Mouse (Mus musculus): ENCODE measurements around the gene Gm19426.

Gm19426 gene

DNA sequence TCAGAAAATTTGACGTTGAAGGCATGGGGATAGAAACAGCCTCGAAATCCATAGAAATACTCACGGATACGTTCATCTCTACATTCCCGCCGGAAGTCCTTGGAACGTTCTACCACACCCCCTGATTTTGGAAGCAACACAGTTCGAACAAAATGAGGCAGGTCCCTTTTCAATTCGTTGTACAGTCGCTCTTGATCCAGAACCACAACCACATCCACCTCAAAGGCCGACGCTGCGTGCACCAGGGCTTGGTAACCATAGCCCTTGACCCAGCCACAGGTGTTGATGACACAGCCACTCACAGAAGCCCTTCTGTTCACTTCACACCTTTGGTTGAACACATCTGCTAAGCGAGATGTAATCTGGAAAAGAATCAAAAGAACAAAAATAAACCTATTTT lies 19.6 kb downstream of the Gm19426 start:
- in situ Hi-C loops (cut with MboI, MseI), result no loop called here

DNA sequence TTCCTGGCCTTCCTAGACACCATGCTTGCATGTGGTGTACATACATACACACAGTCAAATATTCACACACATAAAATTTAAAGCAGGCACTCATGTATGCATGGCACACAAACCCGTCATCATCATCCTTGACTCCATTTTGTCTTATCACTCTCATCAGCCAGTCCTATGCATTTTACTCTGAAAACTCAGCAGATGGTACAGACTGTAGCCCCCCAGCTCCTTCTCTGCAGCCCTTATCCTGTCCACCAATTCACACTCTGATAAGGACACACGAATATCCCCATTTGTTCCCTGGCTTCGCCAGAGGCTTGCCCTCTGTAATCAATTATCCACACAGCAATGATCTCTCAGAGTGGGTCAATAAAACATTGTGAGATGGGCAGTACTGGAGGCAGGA lies 22.3 kb downstream of the Gm19426 start:
- in situ Hi-C loops (cut with MboI, MseI), result no loop called here

DNA sequence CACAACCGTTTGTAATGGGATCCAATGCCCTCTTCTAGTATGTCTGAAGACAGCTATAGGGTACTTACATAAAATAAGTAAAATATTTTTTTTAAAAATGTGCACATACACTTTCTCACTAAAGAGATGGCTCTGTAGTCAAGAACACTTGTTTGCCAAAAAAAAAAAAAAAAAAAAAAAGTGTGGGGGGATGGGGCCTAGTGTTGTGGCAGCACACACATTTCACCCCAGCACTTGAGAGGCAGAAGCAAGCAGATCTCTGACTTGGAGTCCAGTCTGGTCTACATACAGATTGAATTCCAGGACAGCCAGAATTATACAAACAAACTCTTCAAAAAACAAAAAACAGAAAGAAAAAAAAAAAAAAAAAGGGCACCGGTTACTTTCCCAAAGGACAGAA lies 22.7 kb downstream of the Gm19426 start:
- in situ Hi-C loops (cut with MboI, MseI), result no loop called here

DNA sequence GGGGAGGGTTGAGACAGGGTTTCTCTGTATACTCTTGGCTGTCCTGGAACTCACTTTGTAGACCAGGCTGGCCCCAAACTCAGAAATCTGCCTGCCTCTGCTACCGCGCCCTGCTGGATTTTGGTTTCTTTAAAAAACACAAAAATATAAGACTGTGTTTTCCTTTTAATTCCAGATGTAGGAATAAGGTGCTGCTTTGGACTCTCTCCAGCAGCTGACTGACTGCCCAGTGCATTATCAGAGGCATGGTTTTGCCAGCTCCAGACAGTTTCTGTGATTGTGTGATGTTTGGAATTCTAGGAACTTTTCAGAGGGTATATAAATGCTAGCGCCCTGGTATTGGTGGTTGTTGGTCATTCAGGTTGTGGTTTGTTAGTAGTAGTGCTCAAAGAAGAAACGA lies 26.1 kb downstream of the Gm19426 start:
- in situ Hi-C loops (cut with MboI, MseI), result no loop called here

DNA sequence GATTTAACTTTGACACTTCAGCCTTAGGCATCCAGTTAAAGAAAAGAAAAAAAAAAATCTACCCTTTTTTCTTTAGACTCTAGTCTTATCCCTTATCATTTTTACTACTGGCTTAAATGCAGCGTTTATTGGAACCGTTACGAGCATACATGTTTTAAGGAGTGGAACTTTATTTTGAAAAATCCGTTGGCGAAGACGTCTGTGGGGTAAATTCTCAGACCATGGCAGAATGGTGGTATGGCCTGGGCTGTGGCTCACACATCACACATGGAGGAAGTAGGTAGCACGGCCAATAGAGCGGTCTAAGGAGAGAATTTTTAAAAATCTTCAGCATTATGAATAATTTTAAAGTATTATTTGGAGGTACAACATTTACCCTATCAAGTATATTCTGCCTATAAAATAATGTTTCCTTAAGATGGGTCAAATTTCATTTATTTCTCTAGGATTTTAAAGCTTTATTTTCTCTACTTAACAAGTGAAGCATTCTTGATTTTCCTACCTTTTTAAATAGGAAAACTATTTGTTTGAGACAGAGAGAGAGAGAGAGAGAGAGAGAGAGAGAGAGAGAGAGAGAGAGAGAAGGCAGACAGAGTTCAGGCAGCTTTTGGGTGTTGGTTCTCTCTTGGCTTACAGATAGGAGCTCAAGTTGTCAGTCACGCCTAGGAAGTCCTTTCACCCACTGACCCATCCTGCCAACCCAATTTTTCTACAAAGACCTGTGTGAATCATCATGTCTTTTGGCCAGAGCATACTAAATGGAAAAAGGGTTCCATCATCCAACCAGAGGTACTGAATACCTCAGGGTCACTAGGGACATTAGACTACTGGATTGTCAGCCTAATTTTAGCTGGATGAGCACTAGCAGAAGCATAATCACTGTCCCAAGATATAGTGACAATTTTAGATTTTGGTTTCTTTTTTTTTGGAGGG lies 26.8 kb downstream of the Gm19426 start:
- in situ Hi-C loops (cut with MboI, MseI), result no loop called here

DNA sequence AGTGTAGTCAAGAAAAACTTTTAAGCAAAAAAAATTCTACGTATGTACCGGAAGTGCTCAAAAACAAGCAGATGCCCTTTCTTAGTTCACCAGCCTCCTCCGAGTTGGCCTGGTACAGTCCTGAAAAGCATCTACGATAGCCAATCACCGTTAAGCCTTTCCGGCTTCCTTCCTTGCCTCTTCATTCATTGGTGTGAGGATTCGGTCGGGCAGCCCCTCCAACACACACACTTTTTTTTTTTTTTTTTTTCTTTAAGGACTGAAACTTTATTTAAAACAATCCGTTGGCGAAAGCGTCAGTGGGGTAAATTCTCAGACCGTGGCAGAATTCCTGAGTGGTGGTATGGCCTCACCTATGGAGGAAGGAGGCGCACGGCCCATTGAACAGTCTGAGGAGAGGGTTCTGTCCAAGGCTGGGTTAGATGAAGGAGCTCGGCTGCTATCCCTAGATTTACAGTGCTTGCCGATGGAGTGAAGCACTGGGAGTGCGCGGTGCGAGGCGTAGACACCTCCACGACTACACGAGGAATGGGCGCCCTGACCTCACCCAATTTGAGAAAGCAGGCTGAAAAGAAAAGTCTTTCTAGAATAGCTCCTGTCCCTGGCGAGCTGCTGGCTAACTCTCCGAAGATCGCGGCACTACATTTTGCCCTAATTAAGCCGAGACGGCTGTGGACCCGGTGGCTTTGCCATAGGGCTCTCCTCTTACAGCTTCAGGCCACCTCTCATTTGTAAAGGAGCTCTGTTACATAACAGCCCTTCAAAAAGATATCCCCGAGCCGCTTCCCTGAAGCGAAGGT lies 27.7 kb downstream of the Gm19426 start:
- in situ Hi-C loops (cut with MboI, MseI), result no loop called here

DNA sequence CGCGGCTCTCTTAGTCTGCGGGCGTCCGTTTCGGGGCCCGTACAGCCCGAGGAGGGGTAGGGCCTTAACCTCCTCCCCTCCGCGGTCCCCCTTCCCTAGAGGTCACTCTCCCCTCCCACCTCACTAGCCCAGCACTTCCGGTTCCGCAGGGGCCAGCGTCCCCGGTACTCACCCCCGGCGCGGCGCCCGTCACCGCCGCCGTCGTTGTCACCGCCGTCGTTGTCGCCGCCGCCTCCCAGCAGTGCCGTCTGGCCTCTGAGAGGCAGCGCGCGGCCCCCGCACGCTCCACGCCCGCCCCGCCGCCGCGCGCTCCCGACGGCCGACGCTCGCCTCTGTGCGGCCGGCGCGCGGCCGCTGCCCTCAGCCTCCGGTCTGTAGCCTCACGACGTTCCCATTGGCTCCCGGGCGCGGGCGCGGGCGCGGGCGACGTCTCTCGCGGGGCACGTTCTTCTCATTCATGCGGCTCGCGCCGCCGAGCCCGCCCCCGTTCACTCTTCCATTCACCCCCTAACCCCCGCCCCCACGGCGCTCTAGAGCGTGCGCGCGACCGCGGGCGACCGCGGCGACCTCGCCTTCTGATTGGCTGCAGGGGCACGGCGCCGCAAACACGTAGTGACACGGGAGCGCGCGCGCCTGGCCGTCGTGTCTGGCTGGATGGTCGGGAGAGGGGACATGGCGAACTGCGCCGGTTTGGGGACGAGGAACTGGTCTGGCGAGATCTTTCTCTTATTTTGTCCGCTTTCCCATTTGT lies 28.5 kb downstream of the Gm19426 start, which contains the start of gene Zdhhc5:
TSS of gene Zdhhc5 (minus strand) at position 370 of the 751 bp plus-strand sequence.
- in situ Hi-C loops (cut with MboI, MseI), result loop anchor here (5.0 kb wide), 1 partner anchor 38 kb away; the partner anchor contains the start of genes Gm28635, Med19 and Tmx2

DNA sequence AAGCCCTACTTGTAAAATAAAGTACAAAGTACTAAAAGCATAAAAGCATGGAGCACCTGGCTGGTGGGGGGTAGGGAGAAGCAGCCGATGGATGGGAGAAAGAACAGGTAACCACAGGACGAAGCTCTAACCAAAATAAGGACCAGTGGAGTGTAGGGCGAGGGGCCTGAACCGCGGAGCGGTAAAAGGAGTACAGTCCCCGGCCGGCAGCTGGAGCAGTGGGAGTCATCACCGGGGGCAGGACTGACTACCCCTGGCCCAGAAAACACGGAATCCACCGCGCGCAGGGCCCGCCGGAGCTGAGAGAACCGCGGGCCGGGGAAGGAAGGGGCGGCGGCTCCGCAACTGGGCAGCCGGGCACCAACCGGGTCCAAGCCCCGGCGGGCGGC lies 29.0 kb downstream of the Gm19426 start:
- in situ Hi-C loops (cut with MboI, MseI), result loop anchor here (5.0 kb wide), 1 partner anchor 37 kb away; the partner anchor contains the start of genes Gm28635, Med19 and Tmx2

DNA sequence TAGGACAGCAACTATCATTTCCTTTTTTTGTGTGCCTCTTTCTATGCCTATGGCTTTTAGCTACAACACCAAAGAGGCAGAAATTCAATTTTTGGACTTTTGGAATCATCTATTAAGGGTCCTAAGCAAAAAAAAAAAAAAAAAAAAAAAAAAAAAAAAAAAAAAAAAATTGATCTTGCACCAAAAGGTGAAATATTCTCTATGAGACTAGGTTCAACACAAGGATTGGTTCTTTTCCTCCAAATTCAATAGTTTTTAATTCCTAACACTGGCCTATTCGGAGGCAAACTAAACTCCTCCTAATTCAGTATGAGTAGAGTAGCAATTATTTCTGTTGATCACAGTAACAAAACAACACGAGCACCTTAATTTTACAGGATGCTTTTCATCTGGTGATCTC lies 31.6 kb downstream of the Gm19426 start:
- in situ Hi-C loops (cut with MboI, MseI), result loop anchor here (5.0 kb wide), 1 partner anchor 35 kb away; the partner anchor contains the start of genes Gm28635, Med19 and Tmx2

DNA sequence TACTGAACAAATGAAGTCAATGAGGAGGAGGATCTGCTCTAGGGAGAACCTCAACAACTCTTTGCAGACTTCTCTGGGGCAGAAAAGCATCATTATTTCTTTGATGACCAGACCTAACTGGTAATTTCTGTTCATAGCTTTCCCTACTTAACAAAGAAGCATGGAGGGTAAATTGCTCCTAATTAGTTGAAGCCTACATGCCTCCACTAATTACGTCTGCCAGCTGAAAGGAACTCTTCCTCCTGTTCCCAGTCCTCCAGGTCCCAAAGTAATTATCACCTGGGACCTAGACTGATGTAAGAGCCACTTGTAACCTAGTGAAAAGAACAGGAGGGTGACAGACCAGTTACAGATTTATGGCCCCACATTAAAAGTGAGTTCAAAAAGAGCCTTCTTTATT lies 35.9 kb downstream of the Gm19426 start:
- in situ Hi-C loops (cut with MboI, MseI), result no loop called here

DNA sequence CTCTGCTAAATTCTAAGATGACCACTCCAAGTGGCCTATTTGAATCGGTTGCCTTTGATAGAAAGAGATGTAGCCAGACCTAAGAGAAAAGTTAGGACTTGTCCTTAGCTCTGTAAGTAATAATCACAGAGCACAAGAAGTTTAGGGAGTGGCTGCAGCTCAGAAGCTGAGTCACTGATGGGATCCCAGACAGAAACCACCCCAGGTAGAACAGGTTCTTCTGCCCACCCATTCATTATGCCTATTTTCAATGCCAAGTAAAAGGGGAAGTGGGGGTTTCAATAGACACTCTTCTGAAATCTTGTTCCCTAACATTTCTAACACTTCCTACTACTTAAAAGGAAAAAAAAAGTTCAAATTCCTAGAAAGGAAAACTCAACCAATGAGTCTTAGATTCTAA lies 38.2 kb downstream of the Gm19426 start:
- in situ Hi-C loops (cut with MboI, MseI), result no loop called here

DNA sequence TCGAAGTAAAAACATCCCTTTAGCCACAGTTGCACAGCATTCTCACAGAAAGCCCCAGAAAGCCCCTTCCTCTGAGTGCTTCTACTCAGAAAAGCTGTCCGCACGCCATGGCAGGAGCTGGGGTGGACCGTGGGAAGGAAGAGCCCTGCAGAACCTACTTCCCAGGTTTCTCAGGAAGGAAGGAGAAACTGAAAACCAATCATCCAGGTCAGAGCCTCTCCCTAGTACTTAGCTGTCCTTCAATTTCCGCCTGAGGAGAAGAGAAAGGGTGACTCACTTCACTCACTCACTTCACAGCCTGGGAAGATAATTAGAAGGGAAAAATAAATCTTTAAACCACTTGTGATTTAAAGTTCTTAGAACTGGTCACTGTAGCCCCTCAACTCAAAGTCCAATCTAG lies 39.1 kb downstream of the Gm19426 start:
- in situ Hi-C loops (cut with MboI, MseI), result no loop called here

DNA sequence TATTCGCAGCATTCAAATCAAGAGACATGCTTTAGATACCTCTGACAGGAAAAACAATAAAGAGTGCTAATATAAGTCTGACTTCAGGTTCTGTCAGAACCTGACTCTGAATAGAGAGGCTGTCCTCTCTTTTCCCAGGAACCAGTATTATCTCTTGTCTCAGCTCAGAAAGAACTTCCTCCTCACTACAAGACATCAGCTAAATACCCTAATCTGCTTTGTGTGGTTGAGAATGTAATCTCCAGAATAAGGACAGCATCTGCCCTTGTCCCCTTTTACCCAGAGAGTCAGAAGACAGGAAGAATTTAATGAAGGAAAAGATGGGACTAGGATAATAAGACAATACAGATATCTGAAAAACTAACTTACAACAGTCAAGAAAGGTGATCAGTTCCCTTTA lies 40.0 kb downstream of the Gm19426 start:
- in situ Hi-C loops (cut with MboI, MseI), result no loop called here

DNA sequence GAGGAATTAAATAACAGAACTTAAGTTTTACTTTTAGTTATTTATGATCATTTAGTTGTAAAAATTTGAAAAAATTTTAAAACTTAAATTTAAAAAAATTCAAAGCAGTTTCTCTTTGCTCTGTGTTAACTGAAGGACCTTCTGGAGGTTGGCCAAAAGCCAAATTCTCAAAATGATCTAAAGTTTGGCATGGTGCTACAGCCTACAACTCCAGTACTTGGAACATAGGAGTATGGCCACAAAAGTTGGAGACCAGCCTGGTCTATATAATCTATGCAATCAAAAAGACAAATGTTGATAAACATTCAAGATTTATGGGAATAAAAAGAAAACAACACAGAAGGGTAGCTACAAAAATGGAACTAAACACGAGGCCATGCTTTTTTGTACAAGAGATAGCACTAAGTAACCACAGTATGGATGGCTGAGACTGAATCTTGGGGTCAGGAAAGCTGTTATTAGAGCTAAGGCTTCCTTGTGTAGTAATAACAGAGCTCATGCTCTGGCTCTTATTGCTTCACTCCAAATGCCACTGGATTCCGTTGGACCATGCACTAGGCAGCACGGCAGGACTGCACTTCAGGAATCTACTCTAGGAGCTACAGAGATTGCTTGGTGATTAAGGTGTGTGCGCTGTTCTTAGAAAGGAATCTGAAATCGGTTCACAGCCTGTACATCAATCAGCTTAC lies 48.3 kb downstream of the Gm19426 start:
- in situ Hi-C loops (cut with MboI, MseI), result loop anchor here (25.0 kb wide), 1 partner anchor 1033 kb away; no protein-coding TSS in a partner anchor
